Mouse (Mus musculus): Measurements from ENCODE around the gene Gm17617. TPM values are rescaled to one million over a fixed set of nuclear protein-coding genes. Genes with fewer than 3 reads are reported as not detected.
A peak's percentile ranks its signal among the peaks of the same experiment; 100 is the strongest.
"Not testable (repeated sequence)": the region's sequence is repeated elsewhere in the genome, so short reads cannot be mapped to it uniquely, and the experiment has no call there.

Gm17617 gene
- total RNA-seq, 2 experiments from 2014 or later = not detected

- peak; percentile 19 to 31 for DNase-seq
- intact Hi-C loops (cut with DNase I) = no loop called here
Measured at GRCm38 (mm10) chr13:55152621-55153415, 19.5 kb upstream of the Gm17617 start, which contains the start of gene Fgfr4. Fgfr4 (plus strand) TSS chr13:55152640.

DNA sequence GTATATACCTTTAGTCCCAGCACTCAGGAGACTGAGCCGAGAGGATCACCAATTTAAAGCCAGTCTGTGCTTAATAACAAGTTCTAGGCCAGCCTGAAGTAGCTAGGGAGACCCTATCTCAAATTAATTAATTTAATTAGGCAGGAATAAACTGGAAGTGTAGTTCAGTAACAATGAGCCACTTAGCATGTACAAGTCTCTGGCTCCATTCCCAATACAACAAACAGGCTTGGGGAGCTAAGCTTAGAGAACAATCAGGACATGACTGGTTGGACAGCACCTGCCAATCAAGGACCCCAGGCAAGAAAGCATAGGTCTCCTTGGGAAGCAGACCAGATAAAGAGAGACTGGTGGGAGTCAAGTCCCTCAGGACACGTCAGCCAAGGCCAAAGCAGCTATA lies 6.9 kb upstream of the Gm17617 start:
- no peak for DNase-seq
- intact Hi-C loops (cut with DNase I) = no loop called here

- intact Hi-C loops (cut with DNase I) = loop anchor here (1.0 kb wide), 1 partner anchor 43 kb away; no protein-coding TSS in a partner anchor
- peak in 1 of 2 experiments; percentile 45 for DNase-seq
Measured at GRCm38 (mm10) chr13:55135382-55135781, 2.0 kb upstream of the Gm17617 start.

DNA sequence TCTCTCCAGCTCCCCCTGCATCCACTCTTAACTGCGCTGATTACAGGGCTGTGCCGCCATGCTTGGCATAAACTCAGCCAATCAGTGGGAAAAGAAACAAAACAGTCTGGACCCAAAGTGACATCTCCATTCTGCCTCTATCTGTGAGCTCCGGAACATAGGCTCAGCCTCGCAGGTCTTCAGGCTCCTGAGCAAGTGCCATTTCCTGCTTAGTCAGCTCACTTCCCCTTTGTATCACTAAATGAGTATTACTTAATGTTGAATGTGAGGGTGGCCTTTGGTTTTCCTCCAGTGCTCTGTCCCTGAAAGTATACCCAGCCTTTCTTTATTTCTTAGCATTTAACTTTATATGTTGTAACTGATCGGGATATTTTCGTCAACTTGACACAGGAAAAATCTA lies 8.4 kb downstream of the Gm17617 start:
- DNase-seq = no peak
- intact Hi-C loops (cut with DNase I) = no loop called here

DNA sequence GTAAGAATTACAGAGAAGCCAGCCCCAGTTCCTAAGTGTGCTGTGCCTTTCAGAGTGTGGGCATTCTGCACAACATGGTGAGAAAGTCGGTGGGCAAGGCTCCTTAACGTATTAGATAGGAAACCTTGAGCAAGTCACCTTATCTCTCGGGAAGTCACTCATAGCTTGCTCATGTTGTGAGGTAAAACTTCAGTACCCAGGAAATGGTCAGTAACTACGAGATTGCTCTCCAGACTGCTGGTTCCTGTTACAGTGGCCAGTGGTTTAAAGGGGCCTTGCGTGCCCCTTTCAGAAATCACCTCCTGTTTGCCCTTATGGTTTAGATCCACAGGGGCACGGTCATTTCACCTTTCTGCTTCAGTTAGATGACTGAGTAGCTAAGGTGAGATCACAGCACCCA lies 19.0 kb downstream of the Gm17617 start:
- intact Hi-C loops (cut with DNase I) = no loop called here
- no peak for DNase-seq

- peak; percentile 36 to 56 for DNase-seq
- intact Hi-C loops (cut with DNase I) = no loop called here
Measured at GRCm38 (mm10) chr13:55107694-55108093, 25.7 kb downstream of the Gm17617 start.

- DNase-seq = no peak
- intact Hi-C loops (cut with DNase I) = no loop called here
Measured at GRCm38 (mm10) chr13:55107116-55107515, 26.2 kb downstream of the Gm17617 start.

DNA sequence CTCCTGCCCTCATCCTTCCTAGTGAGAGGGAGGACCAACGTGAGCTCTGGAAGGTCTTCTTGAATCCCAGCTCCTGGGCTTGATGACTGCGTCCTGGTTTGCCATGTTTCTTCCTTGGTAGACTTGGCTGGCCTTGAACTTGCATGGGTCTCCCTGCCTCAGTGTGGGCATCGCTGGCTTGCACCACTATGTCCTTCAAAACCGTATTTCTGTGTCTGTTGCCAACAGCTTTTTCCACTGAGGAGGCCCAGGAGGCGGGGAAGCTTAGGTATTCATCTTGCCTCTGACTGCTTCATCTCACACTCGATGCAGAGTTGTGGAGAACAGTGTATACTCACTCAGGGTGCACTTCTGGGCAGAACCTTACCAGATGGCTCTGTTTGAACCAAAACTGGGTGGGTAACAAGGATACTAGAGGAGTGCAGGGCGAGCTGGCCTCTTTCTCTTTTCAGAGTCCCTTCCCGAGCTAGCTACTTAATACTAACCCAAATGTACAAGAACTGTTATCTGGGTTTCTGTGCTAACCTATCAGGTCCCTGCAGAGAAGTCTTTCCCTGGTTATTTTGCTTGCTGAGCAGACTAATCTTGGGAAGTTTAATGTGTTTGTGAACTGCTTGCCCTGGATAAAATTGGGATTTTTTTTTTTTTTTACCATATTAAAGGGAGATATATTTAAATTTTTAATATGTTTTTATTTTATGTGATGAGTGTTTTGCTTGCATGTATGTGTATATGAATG lies 27.2 kb downstream of the Gm17617 start:
- intact Hi-C loops (cut with DNase I) = no loop called here
- peak in 1 of 2 experiments; percentile 5 for DNase-seq

- intact Hi-C loops (cut with DNase I) = no loop called here
- peak; percentile 98 to 99 for DNase-seq
Measured at GRCm38 (mm10) chr13:55105045-55105952, 28.0 kb downstream of the Gm17617 start, which contains the start of gene Zfp346. Zfp346 (plus strand) TSS chr13:55105311.

DNA sequence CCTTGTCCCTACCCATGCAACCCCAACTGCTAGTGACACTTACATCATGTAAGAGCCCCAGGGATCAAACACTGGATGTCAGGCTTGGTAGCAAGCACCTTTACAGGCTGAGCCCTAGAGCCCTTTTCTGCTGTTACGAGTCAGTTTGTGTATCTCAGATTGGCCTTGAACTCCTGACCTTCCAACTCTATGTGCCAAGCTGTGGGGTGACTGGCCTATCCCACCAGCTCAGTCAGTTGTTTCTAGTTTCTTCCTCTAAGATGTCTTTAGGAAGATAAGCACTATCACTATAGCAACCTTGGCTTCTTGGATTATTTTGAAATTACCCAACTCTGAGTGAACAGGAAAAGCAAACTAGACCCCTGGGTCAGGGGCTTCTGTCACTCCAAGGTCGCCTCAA lies 30.0 kb downstream of the Gm17617 start:
- intact Hi-C loops (cut with DNase I) = no loop called here
- no peak for DNase-seq

DNA sequence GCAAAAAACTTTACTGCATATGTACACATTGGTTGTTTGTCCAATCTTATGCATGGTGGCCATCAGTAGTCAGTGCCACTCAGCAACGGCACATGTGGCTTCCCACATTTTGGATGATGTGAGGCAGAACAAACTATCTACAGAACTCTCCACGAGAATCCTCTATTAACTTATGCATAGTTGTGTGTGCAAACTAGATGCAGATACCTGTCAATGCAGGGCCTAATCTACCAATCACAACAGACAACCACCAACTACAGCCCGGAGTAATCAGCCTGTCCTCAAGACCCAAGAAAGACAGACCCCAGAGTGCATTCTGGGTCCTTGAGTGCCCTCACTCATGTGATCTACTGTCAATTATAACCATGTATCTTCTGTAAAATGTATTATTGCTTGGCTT lies 31.0 kb downstream of the Gm17617 start:
- intact Hi-C loops (cut with DNase I) = no loop called here
- DNase-seq = no peak

- peak in 1 of 2 experiments; percentile 4 for DNase-seq
- intact Hi-C loops (cut with DNase I) = no loop called here
Measured at GRCm38 (mm10) chr13:55101627-55102026, 31.7 kb downstream of the Gm17617 start.

- intact Hi-C loops (cut with DNase I) = no loop called here
Measured at GRCm38 (mm10) chr13:55099726-55100478, 33.4 kb downstream of the Gm17617 start, which contains the start of gene Uimc1. Uimc1 (minus strand) TSS chr13:55100300.

GRCm38 (mm10) chr13:55099066-55099725 lies 34.2 kb downstream of the Gm17617 start:
- DNase-seq = peak; percentile 7 to 17
- intact Hi-C loops (cut with DNase I) = no loop called here

More at GRCm38 (mm10) chr13:55099726-55100478, 33.4 kb downstream of the Gm17617 start, which contains the start of gene Uimc1:
- DNase-seq = peak; percentile 85 to 87

DNA sequence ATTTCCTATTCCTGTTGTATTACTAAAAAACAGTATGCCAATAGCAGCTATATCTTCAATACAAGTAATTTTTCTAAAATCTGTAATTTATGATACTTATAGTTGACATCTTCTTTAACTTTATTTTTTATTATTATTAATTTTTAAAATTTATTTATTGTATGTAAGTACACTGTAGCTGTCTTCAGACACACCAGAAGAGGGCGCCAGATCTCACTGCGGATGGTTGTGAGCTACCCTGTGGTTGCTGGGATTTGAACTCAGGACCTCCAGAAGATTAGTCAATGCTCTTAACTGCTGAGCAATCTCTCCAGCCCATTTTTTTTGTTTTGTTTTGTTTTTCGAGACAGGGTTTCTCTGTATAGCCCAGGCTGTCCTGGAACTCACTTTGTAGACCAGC lies 35.5 kb downstream of the Gm17617 start:
- DNase-seq; intact Hi-C loops (cut with DNase I): not testable (repeated sequence)

DNA sequence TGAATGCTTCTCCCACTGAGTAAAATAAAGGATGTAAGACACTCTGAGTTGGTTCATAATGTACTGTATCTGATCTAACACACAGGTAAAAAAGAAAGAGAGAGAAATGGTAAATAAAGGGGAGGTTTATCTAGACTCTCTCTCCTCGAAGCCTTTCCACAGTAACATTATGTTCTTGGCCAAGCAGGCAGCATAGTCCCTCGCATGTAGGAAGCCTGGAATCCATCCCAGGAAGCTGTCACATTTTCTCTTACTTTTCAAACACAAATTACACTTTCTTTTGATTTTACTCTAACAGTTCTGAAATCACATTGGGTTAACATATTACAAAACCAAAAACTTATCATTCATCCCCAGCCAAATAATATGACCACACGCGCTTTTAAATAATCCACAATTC lies 40.8 kb downstream of the Gm17617 start:
- no peak for DNase-seq
- intact Hi-C loops (cut with DNase I) = no loop called here
